Mouse (Mus musculus) intestine, embryonic 15.5 days (tissue): ENCODE measurements around the gene Brms1. TPM values are rescaled to one million over a fixed set of nuclear protein-coding genes. Genes with fewer than 3 reads are reported as not detected.

Source experiments
- ATAC-seq: fragments of 200-750 bp; cut with Nextera tagmentation; 2 replicates; pipeline ENCODE4 v1.8.0; 2017; ENCODE audit warnings: moderate TSS enrichment, moderate library complexity
- H3K27ac ChIP-seq: fragments of 300-500 bp; sonication (generic); 2 replicates; pipeline ENCODE4 v1.5.1; 2015; ENCODE audit warnings: mild to moderate bottlenecking, inconsistent platforms
- H3K27me3 ChIP-seq: fragments of 300-500 bp; sonication (generic); replicated peaks from 2 replicates; pipeline ENCODE4 v1.6.1; 2015; ENCODE audit warnings: inconsistent platforms
- H3K36me3 ChIP-seq: fragments of 300-500 bp; sonication (generic); 2 replicates; pipeline ENCODE4 v1.6.1; 2015; ENCODE audit warnings: inconsistent platforms
- H3K4me1 ChIP-seq: fragments of 300-500 bp; sonication (generic); replicated peaks from 2 replicates; pipeline ENCODE4 v1.6.1; 2015; ENCODE audit warnings: inconsistent platforms
- H3K4me2 ChIP-seq: fragments of 300-500 bp; sonication (generic); replicated peaks from 2 replicates; pipeline ENCODE4 v1.6.1; 2015; ENCODE audit warnings: mild to moderate bottlenecking, inconsistent platforms
- H3K4me3 ChIP-seq: fragments of 300-500 bp; sonication (generic); replicated peaks from 2 replicates; pipeline ENCODE4 v1.5.1; 2015; ENCODE audit warnings: inconsistent platforms
- H3K9ac ChIP-seq: fragments of 300-500 bp; sonication (generic); 2 replicates; pipeline ENCODE4 v1.6.1; 2015; ENCODE audit warnings: inconsistent platforms
- H3K9me3 ChIP-seq: fragments of 300-500 bp; sonication (generic); 2 replicates; pipeline ENCODE4 v1.6.1; 2016; ENCODE audit warnings: inconsistent platforms
- WGBS: fragments of 180-500 bp; shearing (Covaris S2); methylation state at CpG from one replicate; pipeline ENCODE4 v1.1.7; 2015; 5-methylcytosine and 5-hydroxymethylcytosine counted together
- polyA plus RNA-seq: library from polyadenylated mRNA; unstranded; fragments of >200 nt; fragmentation: Nextera tagmentation; extraction: Ambion mirVana; gene quantifications from 2 replicates; pipeline ENCODE4 v1.2.1, GENCODE M21; 2015

Brms1 gene
- polyA plus RNA-seq, 1 experiment from 2014 or later = 37.5 TPM

GRCm38 (mm10) chr19:5057876-5058775 is 17.0 kb downstream of the Brms1 start:
- H3K9ac ChIP-seq = no peak overlapping the region
- H3K4me3 ChIP-seq = no peak overlapping the region
- 25% methylated on average over 16 of the region's 16 CpGs for WGBS
- H3K36me3 ChIP-seq = no peaks in the 10 kb centered on the region
- H3K4me1 ChIP-seq = peaks cover 38% of the 10 kb centered on the region
- H3K4me2 ChIP-seq = peak overlapping the region; percentile 22; the same call in 1 of the 2 replicates
- peak overlapping the region; percentile 71 for H3K27ac ChIP-seq
- no peaks in the 10 kb centered on the region for H3K9me3 ChIP-seq
- H3K27me3 ChIP-seq = peaks cover 10% of the 10 kb centered on the region; the same call in 1 of the 2 replicates
- no peak for ATAC-seq

- H3K9me3 ChIP-seq = no peaks in the 10 kb centered on the region
- peak overlapping the region; percentile 71 for H3K27ac ChIP-seq
- H3K4me1 ChIP-seq = peaks cover 38% of the 10 kb centered on the region
- peak; percentile 51 for ATAC-seq
- H3K9ac ChIP-seq = 0 out of 2 replicates have a peak overlapping the region, but pooled peaks have one; percentile 3
- no peak overlapping the region for H3K4me3 ChIP-seq
- H3K27me3 ChIP-seq = 0 out of 2 replicates have a peak, but pooled peaks cover 5% of the 10 kb centered on the region
- peak overlapping the region; percentile 22 for H3K4me2 ChIP-seq
- H3K36me3 ChIP-seq = no peaks in the 10 kb centered on the region
- 14% methylated on average over 10 of the region's 10 CpGs for WGBS
Measured at GRCm38 (mm10) chr19:5058801-5059771, 17.9 kb downstream of the Brms1 start.

GRCm38 (mm10) chr19:5060365-5061330 is 19.5 kb downstream of the Brms1 start:
- Histone ChIP-seq H3K27ac (peak overlapping the region; percentile 71), H3K9ac (0 out of 2 replicates have a peak overlapping the region, but pooled peaks have one; percentile 3), H3K27me3 (no peaks in the 10 kb centered on the region), H3K36me3 (no peaks in the 10 kb centered on the region), H3K9me3 (no peaks in the 10 kb centered on the region), H3K4me3 (no peak overlapping the region), H3K4me2 (no peak overlapping the region), H3K4me1 (peaks cover 44% of the 10 kb centered on the region)
- WGBS = 29% methylated on average over 5 of the region's 5 CpGs
- ATAC-seq = peak; percentile 18

GRCm38 (mm10) chr19:5062041-5062440 is 20.9 kb downstream of the Brms1 start:
- Histone ChIP-seq H3K27me3 (no peaks in the 10 kb centered on the region), H3K9ac (no peak overlapping the region), H3K4me2 (no peak overlapping the region), H3K9me3 (no peaks in the 10 kb centered on the region), H3K36me3 (no peaks in the 10 kb centered on the region), H3K4me1 (peaks cover 40% of the 10 kb centered on the region), H3K4me3 (no peak overlapping the region), H3K27ac (no peak overlapping the region)
- ATAC-seq = no peak
- WGBS = 87% methylated on average over 5 of the region's 5 CpGs

GRCm38 (mm10) chr19:5062446-5062845 is 21.3 kb downstream of the Brms1 start:
- no peak overlapping the region for H3K27ac ChIP-seq
- H3K9ac ChIP-seq = no peak overlapping the region
- 64% methylated on average over 6 of the region's 6 CpGs for whole genome bisulfite sequencing
- peaks cover 43% of the 10 kb centered on the region for H3K4me1 ChIP-seq
- no peaks in the 10 kb centered on the region for H3K27me3 ChIP-seq
- no peak for ATAC-seq
- no peaks in the 10 kb centered on the region for H3K36me3 ChIP-seq
- no peaks in the 10 kb centered on the region for H3K9me3 ChIP-seq
- no peak overlapping the region for H3K4me2 ChIP-seq
- H3K4me3 ChIP-seq = no peak overlapping the region

- H3K4me2 ChIP-seq = no peak overlapping the region
- no peak overlapping the region for H3K4me3 ChIP-seq
- no peaks in the 10 kb centered on the region for H3K36me3 ChIP-seq
- H3K9me3 ChIP-seq = no peaks in the 10 kb centered on the region
- H3K27me3 ChIP-seq = peaks cover 19% of the 10 kb centered on the region
- H3K9ac ChIP-seq = no peak overlapping the region
- peak overlapping the region; percentile 15; the same call in 1 of the 2 replicates for H3K27ac ChIP-seq
- 34% methylated on average over 7 of the region's 7 CpGs for WGBS
- peaks cover 51% of the 10 kb centered on the region for H3K4me1 ChIP-seq
- no peak for ATAC-seq
Measured at GRCm38 (mm10) chr19:5065104-5065503, 23.9 kb downstream of the Brms1 start.

- Histone ChIP-seq H3K27me3 (peaks cover 21% of the 10 kb centered on the region), H3K9ac (peak overlapping the region; percentile 79; the same call in 1 of the 2 replicates), H3K4me3 (peak overlapping the region; percentile 55), H3K27ac (peak overlapping the region; percentile 86), H3K9me3 (no peaks in the 10 kb centered on the region), H3K36me3 (no peaks in the 10 kb centered on the region), H3K4me2 (peak overlapping the region; percentile 90), H3K4me1 (peaks cover 58% of the 10 kb centered on the region)
- 10% methylated on average over 15 of the region's 15 CpGs for WGBS
- ATAC-seq = peak; percentile 6
Measured at GRCm38 (mm10) chr19:5067040-5067799, 26.1 kb downstream of the Brms1 start.

- ATAC-seq = peak; percentile 66
- H3K27ac ChIP-seq = peak within 1 kb of the TSS; percentile 86
- peak within 1 kb of the TSS; percentile 55 for H3K4me3 ChIP-seq
- peak within 1 kb of the TSS; percentile 79 for H3K9ac ChIP-seq
- H3K27me3 ChIP-seq = peaks cover 21% of the 10 kb centered on the region
- H3K4me1 ChIP-seq = peaks cover 63% of the 10 kb centered on the region
- H3K4me2 ChIP-seq = peak within 1 kb of the TSS; percentile 90
- H3K36me3 ChIP-seq = no peaks in the 10 kb centered on the region
- WGBS = 2% methylated on average over 55 of the region's 56 CpGs
- no peaks in the 10 kb centered on the region for H3K9me3 ChIP-seq
Measured at GRCm38 (mm10) chr19:5067867-5068569, 26.9 kb downstream of the Brms1 start, which contains the start of gene Cd248. Gene Cd248 (plus strand): TSS chr19:5068078.

- H3K4me1 ChIP-seq = peaks cover 64% of the 10 kb centered on the region
Measured at GRCm38 (mm10) chr19:5068570-5069234, 27.5 kb downstream of the Brms1 start.

GRCm38 (mm10) chr19:5069486-5069885 is 28.3 kb downstream of the Brms1 start:
- no peak overlapping the region; the same call in 1 of the 2 replicates for H3K9ac ChIP-seq
- H3K4me2 ChIP-seq = peak overlapping the region; percentile 90
- H3K36me3 ChIP-seq = no peaks in the 10 kb centered on the region

More at GRCm38 (mm10) chr19:5068570-5069234, 27.5 kb downstream of the Brms1 start:
- H3K27ac ChIP-seq = peak overlapping the region; percentile 86
- H3K9ac ChIP-seq = peak overlapping the region; percentile 79
- H3K4me2 ChIP-seq = peak overlapping the region; percentile 90
- no peak for ATAC-seq
- no peaks in the 10 kb centered on the region for H3K36me3 ChIP-seq
- peak overlapping the region; percentile 55 for H3K4me3 ChIP-seq
- H3K9me3 ChIP-seq = no peaks in the 10 kb centered on the region
- peaks cover 21% of the 10 kb centered on the region for H3K27me3 ChIP-seq
- WGBS = 33% methylated on average over 21 of the region's 21 CpGs

More at GRCm38 (mm10) chr19:5069486-5069885, 28.3 kb downstream of the Brms1 start:
- Histone ChIP-seq H3K9me3 (no peaks in the 10 kb centered on the region), H3K4me3 (peak overlapping the region; percentile 55), H3K27me3 (peaks cover 21% of the 10 kb centered on the region), H3K27ac (no peak overlapping the region), H3K4me1 (peaks cover 64% of the 10 kb centered on the region)
- ATAC-seq = no peak
- 75% methylated on average over 5 of the region's 5 CpGs for WGBS
